Mouse (Mus musculus) CH12.LX (cell line): ENCODE measurements at regions not wholly inside any gene's neighbourhood (a gene's known extent, or its start where the extent isn't known, plus 50 kb on each side); places are given as distances from the start of the nearest gene placed in this dataset.

Experiments
- DNase-seq: peaks from one replicate; pipeline ENCODE4 v3.0.0-alpha.2; 2013; ENCODE audit errors: extremely low read depth
- H3K27ac ChIP-seq: 2 replicates; pipeline ENCODE4 v1.5.1; 2012; ENCODE audit warnings: low read depth, mild to moderate bottlenecking, control low read depth, moderate library complexity; ENCODE audit not compliant: insufficient read depth
- H3K27me3 ChIP-seq: replicated peaks from 2 replicates; pipeline ENCODE3; 2012; ENCODE audit warnings: inconsistent platforms
- H3K36me3 ChIP-seq, 2 experiments: replicated peaks in 1 of 2; 2 replicates each; pipeline versions ENCODE3 to v1.6.1; 2012; ENCODE audit warnings: inconsistent platforms in 1 of 2, low read length in 1 of 2, mild to moderate bottlenecking in 1 of 2, mixed read lengths in 1 of 2, moderate library complexity in 1 of 2; ENCODE audit not compliant: control insufficient read depth in 1 of 2, insufficient read depth in 1 of 2
- H3K4me1 ChIP-seq, 2 experiments: 2 replicates each; pipeline ENCODE4 v1.6.1; 2012; ENCODE audit warnings: inconsistent platforms in 1 of 2, moderate library complexity in 1 of 2; ENCODE audit not compliant: insufficient read depth in 2 of 2, control insufficient read depth in 1 of 2
- H3K4me2 ChIP-seq: 2 replicates; pipeline ENCODE4 v1.6.1; 2012; ENCODE audit warnings: low read depth, mild to moderate bottlenecking, control low read depth; ENCODE audit not compliant: poor library complexity, insufficient read depth, severe bottlenecking
- H3K4me3 ChIP-seq, 3 experiments: fragments of 150-350 bp in 1 of 3; sonication (generic) in 1 of 3; replicated peaks in 1 of 3; 2 replicates each; pipeline versions ENCODE3 to v1.5.1; 2011 to 2012; ENCODE audit warnings: low read depth in 2 of 3, low read length in 2 of 3, mild to moderate bottlenecking in 2 of 3, moderate library complexity in 2 of 3, control low read depth in 1 of 3, improper control_type of control experiment in 1 of 3, inconsistent platforms in 1 of 3, mixed read lengths in 1 of 3; ENCODE audit not compliant: poor library complexity in 1 of 3
- H3K79me2 ChIP-seq: replicated peaks from 2 replicates; pipeline ENCODE4 v1.6.1; 2012; ENCODE audit warnings: mild to moderate bottlenecking, moderate library complexity; ENCODE audit not compliant: control insufficient read depth, poor library complexity, insufficient read depth, severe bottlenecking; ENCODE audit errors: extremely low read depth
- H3K9ac ChIP-seq: 2 replicates; pipeline ENCODE4 v1.6.1; 2012; ENCODE audit warnings: low read depth, mild to moderate bottlenecking, control low read depth, moderate library complexity; ENCODE audit not compliant: insufficient read depth
- H3K9me3 ChIP-seq: replicated peaks from 2 replicates; pipeline ENCODE3; 2012; ENCODE audit warnings: low read length, inconsistent platforms, mixed read lengths
- BHLHE40 ChIP-seq: IDR thresholded peaks from 2 replicates; pipeline ENCODE4 v1.6.1; 2011; ENCODE audit warnings: mild to moderate bottlenecking, low read depth, low read length, improper control_type of control experiment
- CHD1 ChIP-seq: IDR thresholded peaks from 2 replicates; pipeline ENCODE4 v1.6.1; 2012; ENCODE audit warnings: low read depth, low read length, improper control_type of control experiment, inconsistent platforms
- CHD2 ChIP-seq: IDR thresholded peaks from 2 replicates; pipeline ENCODE4 v1.6.1; 2011; ENCODE audit warnings: low read length, improper control_type of control experiment
- E2F4 ChIP-seq: IDR thresholded peaks from 2 replicates; pipeline ENCODE4 v1.6.1; 2011; ENCODE audit warnings: low read depth, low read length, improper control_type of control experiment; ENCODE audit not compliant: insufficient replicate concordance
- EP300 ChIP-seq: IDR thresholded peaks from 2 replicates; pipeline ENCODE4 v1.6.1; 2011; ENCODE audit warnings: low read length, improper control_type of control experiment
- ETS1 ChIP-seq: conservative IDR thresholded peaks from 2 replicates; pipeline ENCODE4 v1.6.1; 2012; ENCODE audit warnings: low read depth, mild to moderate bottlenecking, inconsistent platforms, low read length, improper control_type of control experiment, moderate library complexity
- GABPA ChIP-seq: IDR thresholded peaks from 2 replicates; pipeline ENCODE4 v1.6.1; 2012; ENCODE audit warnings: low read depth, low read length, improper control_type of control experiment, inconsistent platforms; ENCODE audit not compliant: insufficient replicate concordance
- HCFC1 ChIP-seq: IDR thresholded peaks from 2 replicates; pipeline ENCODE4 v1.6.1; 2012; ENCODE audit warnings: low read depth, mild to moderate bottlenecking, inconsistent platforms, low read length, improper control_type of control experiment
- IRF4 ChIP-seq: IDR thresholded peaks from 2 replicates; pipeline ENCODE4 v1.6.1; 2014; ENCODE audit warnings: low read depth, mild to moderate bottlenecking, inconsistent platforms, low read length, improper control_type of control experiment
- JUN ChIP-seq: IDR thresholded peaks from 2 replicates; pipeline ENCODE4 v1.6.1; 2011; ENCODE audit warnings: low read depth, mild to moderate bottlenecking, low read length, improper control_type of control experiment, moderate library complexity; ENCODE audit not compliant: insufficient read depth
- JUND ChIP-seq: conservative IDR thresholded peaks from 2 replicates; pipeline ENCODE4 v1.6.1; 2011; ENCODE audit warnings: low read depth, low read length, improper control_type of control experiment
- MAFK ChIP-seq: IDR thresholded peaks from 2 replicates; pipeline ENCODE4 v1.6.1; 2011; ENCODE audit warnings: low read length, improper control_type of control experiment; ENCODE audit not compliant: insufficient replicate concordance
- MAX ChIP-seq: IDR thresholded peaks from 2 replicates; pipeline ENCODE4 v1.6.1; 2011; ENCODE audit warnings: low read length, improper control_type of control experiment
- MAZ ChIP-seq: IDR thresholded peaks from 2 replicates; pipeline ENCODE4 v1.6.1; 2012; ENCODE audit warnings: low read depth, mild to moderate bottlenecking, inconsistent platforms, low read length, improper control_type of control experiment, moderate library complexity
- MEF2A ChIP-seq: IDR thresholded peaks from 2 replicates; pipeline ENCODE4 v1.6.1; 2014; ENCODE audit warnings: low read depth, mild to moderate bottlenecking, inconsistent platforms, low read length, improper control_type of control experiment, borderline replicate concordance
- MXI1 ChIP-seq: IDR thresholded peaks from 2 replicates; pipeline ENCODE4 v1.6.1; 2011; ENCODE audit warnings: mild to moderate bottlenecking, low read depth, low read length, improper control_type of control experiment
- NELFE ChIP-seq: IDR thresholded peaks from 2 replicates; pipeline ENCODE4 v1.6.1; 2011; ENCODE audit warnings: low read depth, low read length, improper control_type of control experiment
- POLR2A ChIP-seq: IDR thresholded peaks from 2 replicates; pipeline ENCODE4 v1.6.1; 2011; ENCODE audit warnings: low read depth, mild to moderate bottlenecking, improper control_type of control experiment, low read length
- RAD21 ChIP-seq: IDR thresholded peaks from 2 replicates; pipeline ENCODE4 v1.6.1; 2011; ENCODE audit warnings: low read depth, mild to moderate bottlenecking, low read length, improper control_type of control experiment, moderate library complexity
- RCOR1 ChIP-seq: conservative IDR thresholded peaks from 2 replicates; pipeline ENCODE4 v1.6.1; 2012; ENCODE audit warnings: low read depth, mild to moderate bottlenecking, inconsistent platforms, low read length, improper control_type of control experiment
- SIN3A ChIP-seq: IDR thresholded peaks from 2 replicates; pipeline ENCODE4 v1.6.1; 2012; ENCODE audit warnings: low read length, improper control_type of control experiment, inconsistent platforms
- TBP ChIP-seq: conservative IDR thresholded peaks from 2 replicates; pipeline ENCODE4 v1.6.1; 2011; ENCODE audit warnings: low read depth, low read length, improper control_type of control experiment
- TCF12 ChIP-seq: IDR thresholded peaks from 2 replicates; pipeline ENCODE4 v1.6.1; 2014; ENCODE audit warnings: low read depth, mild to moderate bottlenecking, inconsistent platforms, low read length, improper control_type of control experiment
- USF1 ChIP-seq: IDR thresholded peaks from 2 replicates; pipeline ENCODE4 v1.6.1; 2014; ENCODE audit warnings: low read depth, mild to moderate bottlenecking, inconsistent platforms, low read length, improper control_type of control experiment
- USF2 ChIP-seq: conservative IDR thresholded peaks from 2 replicates; pipeline ENCODE4 v1.6.1; 2011; ENCODE audit warnings: low read depth, low read length, improper control_type of control experiment
- ZC3H11A ChIP-seq: IDR thresholded peaks from 2 replicates; pipeline ENCODE4 v1.6.1; 2012; ENCODE audit warnings: low read depth, mild to moderate bottlenecking, inconsistent platforms, low read length, improper control_type of control experiment
- ZKSCAN1 ChIP-seq: IDR thresholded peaks from 2 replicates; pipeline ENCODE4 v1.6.1; 2012; ENCODE audit warnings: low read depth, inconsistent platforms, low read length, improper control_type of control experiment, borderline replicate concordance
- ZMIZ1 ChIP-seq: IDR thresholded peaks from 2 replicates; pipeline ENCODE4 v1.6.1; 2012; ENCODE audit warnings: low read depth, mild to moderate bottlenecking, inconsistent platforms, low read length, improper control_type of control experiment
- ZNF384 ChIP-seq: IDR thresholded peaks from 2 replicates; pipeline ENCODE4 v1.6.1; 2012; ENCODE audit warnings: low read depth, low read length, improper control_type of control experiment, inconsistent platforms
- dilution Hi-C: fragments of 300-500 bp; cut with MboI; formaldehyde crosslinking; loops from 2 replicates; pipeline ENCODE4 v1.14.3; 2020; ENCODE audit warnings: low sequenced_read_pairs; ENCODE audit not compliant: extremely low pct_unique_long_range_greater_than_20kb, extremely low pct_ligation_motif_present
- in situ Hi-C: fragments of 300-500 bp; cut with MboI; formaldehyde crosslinking; loops from 3 replicates; pipeline ENCODE4 v1.14.3; 2019; ENCODE audit warnings: low sequenced_read_pairs, low pct_ligation_motif_present, low pct_unique_long_range_greater_than_20kb, mixed read lengths

DNA sequence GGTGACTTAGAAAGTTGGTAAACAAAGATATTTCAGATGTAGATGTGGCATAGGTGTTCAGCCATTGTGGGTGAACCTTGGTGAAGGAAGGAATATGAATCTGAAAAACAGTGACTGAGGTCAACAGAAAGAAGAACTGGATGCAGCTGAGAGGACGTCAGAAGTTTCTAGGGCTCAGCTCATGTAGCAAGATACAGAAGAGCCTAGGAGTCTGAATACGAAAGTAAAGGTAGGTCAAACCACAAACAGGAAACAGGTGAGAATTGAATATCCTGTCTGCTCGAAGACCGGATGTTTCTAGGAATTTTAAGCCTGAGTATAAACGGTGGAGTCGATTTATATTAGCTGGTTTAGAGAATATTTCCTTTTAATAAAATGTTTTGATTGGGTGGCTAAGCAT is 223.7 kb upstream of the Cblb start:
- Histone ChIP-seq H3K4me2 (peak overlapping the region; percentile 65; the same call in 1 of the 2 replicates), H3K9me3 (no peaks in the 10 kb centered on the region), H3K4me3 (no peak overlapping the region), H3K9ac (no peak overlapping the region), H3K79me2 (no peaks in the 10 kb centered on the region), H3K27me3 (no peaks in the 10 kb centered on the region)
- in situ Hi-C loops, result no loop called here
- DNase-seq, result peak; percentile 30
- TF ChIP-seq TCF12 (no peak), USF2 (no peak), MXI1 (no peak), NELFE (no peak), ZNF384 (no peak), CHD1 (no peak), HCFC1 (no peak), MAFK (no peak), ZC3H11A (no peak), POLR2A (no peak), ZKSCAN1 (no peak), ETS1 (no peak; the same call in 1 of the 2 replicates), TBP (no peak), MEF2A (no peak), SIN3A (no peak), BHLHE40 (no peak), EP300 (no peak; the same call in 1 of the 2 replicates), E2F4 (no peak), IRF4 (no peak), RAD21 (no peak)
- TF ChIP-seq, all 38 proteins: peak for 0
- dilution Hi-C loops, result no loop called here
- Histone ChIP-seq H3K4me1 (peaks cover 2 to 8% of the 10 kb centered on the region in 2 experiments), H3K36me3 (no peaks in the 10 kb centered on the region), H3K27ac (no peak overlapping the region)

DNA sequence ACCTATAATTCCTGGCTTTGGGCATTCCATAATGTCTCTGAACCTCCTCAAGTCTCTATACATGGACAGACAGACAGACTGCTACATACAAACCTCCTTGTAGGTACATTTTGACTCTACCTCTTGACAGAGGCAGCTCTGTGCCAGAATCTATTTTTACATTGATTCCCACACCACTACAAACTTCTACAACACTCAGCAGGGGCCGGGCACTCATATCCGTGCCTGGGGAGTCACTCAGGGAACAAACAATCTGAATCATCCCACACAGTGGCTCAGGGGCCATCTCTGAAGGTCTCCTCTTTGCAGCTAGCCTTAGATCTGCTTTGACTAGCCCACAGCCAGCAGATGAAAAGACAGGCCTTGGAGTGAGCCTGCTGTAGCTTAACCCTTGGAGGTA is 221.9 kb upstream of the Cblb start:
- Histone ChIP-seq H3K9me3 (no peaks in the 10 kb centered on the region), H3K27me3 (no peaks in the 10 kb centered on the region), H3K27ac (no peak overlapping the region), H3K4me3 (no peak overlapping the region)
- dilution Hi-C loops, result no loop called here
- no peak for TF ChIP-seq MAX
- no peak for TF ChIP-seq USF2
- TF ChIP-seq GABPA, result no peak
- TF ChIP-seq RCOR1, result no peak
- no peak for TF ChIP-seq MAZ
- no peak for TF ChIP-seq ZKSCAN1
- no peak for TF ChIP-seq POLR2A
- no peak for TF ChIP-seq EP300
- no peak for TF ChIP-seq ZMIZ1
- no peak for TF ChIP-seq ZNF384
- no peak for TF ChIP-seq JUN
- no peak for TF ChIP-seq USF1
- TF ChIP-seq CHD2, result no peak
- no peak for TF ChIP-seq JUND
- TF ChIP-seq, all 38 proteins: peak for 0
- Histone ChIP-seq H3K4me1 (peaks cover 2 to 11% of the 10 kb centered on the region in 2 experiments), H3K9ac (no peak overlapping the region), H3K4me2 (no peak overlapping the region), H3K79me2 (no peaks in the 10 kb centered on the region), H3K36me3 (no peaks in the 10 kb centered on the region)
- in situ Hi-C loops, result no loop called here
- DNase-seq, result no peak
